Mouse (Mus musculus) heart, postnatal 4 days (tissue): ENCODE measurements around the gene Mcrip1. TPM values are rescaled to one million over a fixed set of nuclear protein-coding genes. Genes with fewer than 3 reads are reported as not detected.
"Not testable (repeated sequence)": the region's sequence is repeated elsewhere in the genome, so short reads cannot be mapped to it uniquely, and the experiment has no call there.

ENCODE experiments used
- DNase-seq: peaks from one replicate; pipeline ENCODE4 v3.0.0; 2021
- total RNA-seq, 2 experiments: library from RNA; stranded (reverse); gene quantifications; 2 replicates each; pipeline ENCODE4 v1.2.3; 2021

Gene Mcrip1
- total RNA-seq, 2 experiments from 2014 or later, result 76.5 to 82.6 TPM

DNA sequence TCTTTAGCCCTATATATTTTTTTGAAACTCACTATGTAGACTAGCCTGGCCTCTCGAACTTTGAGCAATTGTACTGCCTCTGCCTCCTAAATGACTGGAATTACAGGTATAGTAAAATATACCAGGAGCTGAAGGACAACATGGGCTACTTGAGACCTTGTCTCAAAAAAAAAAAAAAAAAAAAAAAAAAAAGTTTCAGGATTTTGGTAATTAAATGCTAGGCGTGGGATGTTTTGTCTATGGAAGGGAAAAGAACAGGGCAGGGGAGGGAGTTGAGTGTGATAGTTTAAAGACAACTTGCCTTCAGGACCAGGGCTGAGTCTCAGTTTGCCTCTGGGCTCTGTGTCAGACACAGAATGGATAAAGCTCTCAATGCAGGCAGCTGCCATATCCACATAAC lies 25.5 kb upstream of the Mcrip1 start:
- no peak for DNase-seq

- DNase-seq, result no peak
Observed at GRCm38 (mm10) chr11:120574278-120574600, 24.7 kb upstream of the Mcrip1 start.

DNA sequence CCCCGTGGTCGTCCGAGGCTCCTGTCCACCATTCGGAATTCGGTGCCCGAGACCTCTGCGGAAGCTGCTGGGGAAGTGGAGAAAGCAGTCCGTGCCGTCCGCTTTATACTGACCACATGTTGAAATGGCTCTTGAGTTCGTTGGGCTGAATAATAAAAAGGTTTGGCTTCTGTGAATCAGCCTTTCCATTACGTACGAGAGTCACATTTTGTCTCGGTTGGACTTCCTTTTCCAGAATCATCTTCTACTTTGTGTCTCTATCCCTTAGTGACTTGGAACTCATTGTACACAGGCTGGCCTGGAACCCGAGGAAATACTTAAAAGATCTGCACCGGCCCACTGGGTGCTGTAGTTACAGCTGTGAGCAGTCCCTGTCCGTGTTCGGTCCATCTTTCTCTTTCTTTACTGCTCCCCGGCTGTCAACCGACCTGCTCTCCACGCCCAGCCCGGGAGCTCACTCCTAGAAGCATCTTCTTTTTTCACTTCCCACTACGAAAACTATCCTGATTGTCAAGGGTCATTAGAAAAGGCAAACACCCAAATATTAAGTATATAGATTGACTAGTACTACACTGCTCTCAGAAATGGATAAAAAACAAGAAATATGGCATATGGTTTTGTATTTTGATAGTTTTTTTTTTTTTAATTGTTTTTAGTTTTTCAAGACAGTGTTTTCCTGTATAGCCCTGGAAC lies 24.2 kb upstream of the Mcrip1 start:
- DNase-seq, result peak; percentile 22

GRCm38 (mm10) chr11:120572752-120573584 lies 23.4 kb upstream of the Mcrip1 start, which contains the start of gene P4hb:
Gene P4hb (minus strand): TSS chr11:120573253.
- peak; percentile 100 for DNase-seq

DNA sequence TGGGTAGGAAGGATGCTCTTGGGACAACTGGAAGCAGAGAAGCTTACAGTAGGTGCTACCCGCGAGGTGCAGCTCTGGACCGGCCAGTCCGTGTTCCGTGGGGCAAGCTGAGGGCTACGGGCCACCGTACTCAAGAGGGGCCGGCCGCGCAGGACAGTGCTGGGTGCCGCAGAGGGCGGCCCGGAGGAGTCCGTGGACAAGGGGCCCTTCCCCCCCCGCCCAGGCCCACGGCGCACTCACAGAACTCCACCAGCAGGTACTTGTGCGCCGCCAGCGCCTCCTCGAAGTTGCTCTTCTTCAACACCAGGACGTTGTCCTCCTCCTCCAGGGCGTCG lies 22.9 kb upstream of the Mcrip1 start:
- no peak for DNase-seq

- DNase-seq, result no peak
Observed at GRCm38 (mm10) chr11:120571754-120572416, 22.4 kb upstream of the Mcrip1 start.

DNA sequence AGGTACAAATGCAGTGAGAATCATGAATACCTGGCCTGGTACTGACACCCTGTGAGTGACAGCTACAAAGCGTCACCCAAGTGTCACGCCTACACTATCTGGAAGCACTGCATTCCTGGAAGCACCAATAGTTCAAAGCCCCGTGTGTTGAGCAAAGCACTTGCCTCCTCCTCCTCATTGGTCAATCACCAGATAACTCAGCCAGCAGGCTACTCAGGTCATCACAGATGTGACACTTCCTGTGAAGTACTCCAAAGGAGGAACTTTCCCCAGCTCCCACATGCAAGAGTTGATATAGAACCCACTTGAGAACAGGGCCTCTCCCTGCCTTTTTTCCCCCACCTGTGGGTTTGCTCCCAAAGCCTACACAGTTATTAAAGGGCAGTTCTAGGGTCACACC lies 21.6 kb upstream of the Mcrip1 start:
- no peak for DNase-seq

DNA sequence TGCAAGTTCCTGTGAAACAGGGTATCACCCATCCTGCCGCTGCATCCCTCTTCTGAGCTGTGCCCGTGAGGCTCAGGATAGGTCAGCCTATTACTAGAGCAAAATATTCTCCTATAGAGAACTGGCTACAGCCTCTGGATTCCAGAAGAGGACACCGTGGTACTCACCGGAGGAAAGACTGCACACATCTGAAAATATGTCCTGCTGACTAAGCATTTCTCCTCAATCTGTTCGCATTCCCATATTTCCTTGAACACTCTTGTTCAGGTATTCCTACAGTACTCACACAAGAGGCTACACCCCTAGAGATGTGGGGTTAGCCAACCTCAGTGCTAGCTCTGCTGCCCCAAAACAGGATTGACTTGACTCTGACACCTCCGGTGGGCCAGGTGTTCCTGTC lies 18.8 kb upstream of the Mcrip1 start:
- DNase-seq, result no peak

- DNase-seq, result no peak
Observed at GRCm38 (mm10) chr11:120565114-120565513, 15.6 kb upstream of the Mcrip1 start.

DNA sequence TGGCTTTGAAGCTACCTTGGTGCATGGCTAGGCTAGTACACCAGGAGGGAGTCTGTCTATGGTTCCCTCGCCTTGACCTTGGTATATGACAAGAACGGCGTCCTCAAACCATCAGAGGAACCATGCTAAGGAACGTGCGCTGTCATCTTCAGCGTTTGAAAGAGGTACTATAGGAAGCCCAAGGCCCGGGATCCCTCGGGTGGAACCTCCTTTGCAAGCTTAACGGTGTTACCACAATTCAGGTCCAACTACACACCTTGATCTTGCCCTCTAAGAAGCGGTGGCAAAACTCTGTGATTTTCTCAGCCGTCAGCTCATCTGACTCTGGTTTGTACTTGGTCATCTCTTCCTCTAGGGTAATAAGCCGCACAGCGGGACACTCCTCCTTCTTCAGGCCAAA lies 13.4 kb upstream of the Mcrip1 start:
- DNase-seq, result no peak

- no peak for DNase-seq
Observed at GRCm38 (mm10) chr11:120560952-120561728, 11.6 kb upstream of the Mcrip1 start.

DNA sequence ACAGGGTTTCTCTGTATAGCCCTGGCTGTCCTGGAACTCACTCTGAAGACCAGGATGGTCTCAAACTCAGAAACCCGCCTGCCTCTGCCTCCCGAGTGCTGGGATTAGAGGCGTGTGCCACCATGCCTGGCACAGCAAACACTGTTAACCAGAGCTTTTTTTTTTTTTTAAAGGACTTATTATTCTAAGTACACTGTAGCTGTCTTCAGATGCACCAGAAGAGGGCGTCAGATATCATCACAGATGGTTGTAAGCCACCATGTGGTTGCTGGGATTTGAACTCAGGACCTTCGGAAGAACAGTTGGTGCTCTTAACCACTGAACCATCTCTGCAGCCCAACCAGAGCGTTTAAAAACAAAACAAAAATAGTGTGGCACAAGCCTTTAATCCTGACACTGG lies 9.3 kb upstream of the Mcrip1 start:
- not testable (repeated sequence) for DNase-seq

DNA sequence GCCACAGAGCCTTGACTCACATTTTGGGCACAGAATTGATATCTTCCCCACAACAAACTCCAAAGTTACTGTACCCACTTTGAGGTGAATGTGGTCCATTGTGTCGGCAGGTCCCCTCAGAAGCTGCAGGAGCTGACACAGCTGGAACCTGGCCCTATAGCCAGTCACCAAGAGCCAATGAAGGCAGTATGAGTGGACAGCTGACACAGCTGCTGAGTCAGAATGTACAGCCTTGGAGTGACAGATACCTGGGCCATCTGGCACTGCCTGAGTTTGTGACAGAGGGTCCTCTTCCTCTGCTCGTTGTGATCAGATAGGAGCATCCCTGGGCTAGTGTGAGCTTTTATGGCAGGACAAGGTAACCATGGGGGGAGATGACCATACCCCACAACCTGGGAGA lies 5.7 kb upstream of the Mcrip1 start:
- no peak for DNase-seq

GRCm38 (mm10) chr11:120554834-120555233 lies 5.3 kb upstream of the Mcrip1 start:
- DNase-seq, result peak; percentile 47

- no peak for DNase-seq
Observed at GRCm38 (mm10) chr11:120552736-120553135, 3.2 kb upstream of the Mcrip1 start.

- DNase-seq, result no peak
Observed at GRCm38 (mm10) chr11:120550810-120551440, 1.4 kb upstream of the Mcrip1 start, which contains the start of gene Ppp1r27. Gene Ppp1r27 (minus strand): TSS chr11:120551132.

- DNase-seq, result no peak
Observed at GRCm38 (mm10) chr11:120549986-120550809, 671 bp upstream of the Mcrip1 start.

DNA sequence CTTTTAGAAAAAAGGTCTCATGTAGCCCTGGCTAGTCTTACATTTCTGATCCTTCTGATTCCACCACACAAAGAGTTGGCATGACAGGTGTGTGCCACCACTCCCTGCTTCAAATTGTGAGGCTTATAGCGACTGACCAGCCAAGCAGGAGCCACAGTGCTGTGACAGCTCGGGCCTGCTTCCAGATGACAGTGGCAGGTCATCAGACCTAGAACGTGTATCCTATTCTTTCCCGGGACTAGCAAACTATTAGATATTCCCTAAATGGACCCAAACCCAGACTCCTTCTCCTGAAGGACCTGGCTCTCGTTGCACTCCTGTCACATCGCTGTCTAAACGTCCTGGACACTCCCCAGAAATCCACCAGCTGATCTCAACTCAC lies 750 bp downstream of the Mcrip1 start:
- DNase-seq, result no peak

GRCm38 (mm10) chr11:120548214-120548613 lies 1.3 kb downstream of the Mcrip1 start:
- DNase-seq, result no peak

DNA sequence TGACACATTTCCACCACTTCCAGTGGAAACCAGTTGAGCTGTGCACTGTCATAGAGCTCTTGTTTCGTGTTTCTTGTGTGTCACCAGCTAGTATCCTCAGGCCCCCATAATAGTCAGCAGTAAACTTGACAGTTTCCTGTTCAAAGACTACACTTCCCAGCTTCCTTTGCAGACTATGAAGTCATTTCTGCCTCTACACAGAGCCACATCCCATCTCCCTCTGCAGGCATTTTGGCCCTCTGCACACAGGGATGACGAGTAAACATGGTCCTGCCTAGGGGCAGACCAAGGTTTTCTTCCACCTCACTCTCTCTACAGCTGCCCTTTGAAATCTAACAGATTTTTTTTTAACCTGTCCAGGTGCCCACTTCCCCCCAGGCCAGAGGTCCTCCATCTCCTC lies 2.1 kb downstream of the Mcrip1 start:
- DNase-seq, result peak; percentile 48

- DNase-seq, result peak; percentile 27
Observed at GRCm38 (mm10) chr11:120545964-120546363, 3.6 kb downstream of the Mcrip1 start.
